Mouse (Mus musculus): ENCODE results near the gene Tanc1. TPM values are rescaled to one million over a fixed set of nuclear protein-coding genes. Genes with fewer than 3 reads are reported as not detected.

Gene Tanc1
- total and polyA plus RNA-seq, 3 experiments = 8.1 to 26.2 (median 25.6) TPM

DNA sequence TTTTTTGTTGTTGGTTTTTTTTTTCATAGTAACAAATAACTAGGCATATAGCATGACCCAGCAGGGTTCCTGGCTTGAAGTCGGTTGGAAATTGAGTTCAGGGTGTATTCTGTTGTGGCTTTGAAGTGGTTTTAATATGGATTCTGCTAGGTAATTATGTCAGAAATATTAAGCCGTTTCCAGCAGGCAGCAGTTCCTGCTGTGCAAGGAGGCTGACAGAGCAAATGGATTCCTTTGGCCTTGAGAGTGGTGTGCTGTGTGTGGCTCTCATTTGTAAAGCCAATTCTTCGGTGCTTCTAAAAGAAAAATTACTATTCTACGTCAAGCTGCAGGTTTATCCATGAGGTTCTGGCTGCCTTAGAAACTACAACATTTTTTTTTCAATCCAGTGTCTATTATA is 228.3 kb downstream of the Tanc1 start:
- Histone ChIP-seq H3K4me1 (ENCODE audit: control insufficient read depth, insufficient read depth, low read length) (peaks cover 11% of the 10 kb centered on the region), H3K9ac (ENCODE audit: low read depth, low read length) (no peak overlapping the region), H3K79me2 (replicated peaks; ENCODE audit: control insufficient read depth, insufficient read depth, low read length) (no peaks in the 10 kb centered on the region), H3K27ac (peak overlapping the region; percentile 88), H3K27me3 (ENCODE audit: control insufficient read depth, insufficient read depth, low read length) (no peaks in the 10 kb centered on the region), H3K36me3 (ENCODE audit: control insufficient read depth, insufficient read depth, low read length) (peaks cover 6% of the 10 kb centered on the region), H3K4me3 (no peak overlapping the region)
- intact Hi-C loops (cut with DNase I) = loop anchor here (5.0 kb wide), 1 partner anchor 42 kb away; the partner anchor contains the start of gene Wdsub1
- 84% methylated on average over 4 of the region's 4 CpGs for WGBS
- no peak for TF ChIP-seq EP300 (IDR thresholded peaks at IDR 0.05; ENCODE audit: insufficient read depth, low read depth, low read length)
- no peak for TF ChIP-seq POLR2A (IDR thresholded peaks at IDR 0.05; ENCODE audit: insufficient read depth, low read depth, low read length)
- no peak for TF ChIP-seq CTCF (IDR thresholded peaks at IDR 0.05)
- DNase-seq = no peak

DNA sequence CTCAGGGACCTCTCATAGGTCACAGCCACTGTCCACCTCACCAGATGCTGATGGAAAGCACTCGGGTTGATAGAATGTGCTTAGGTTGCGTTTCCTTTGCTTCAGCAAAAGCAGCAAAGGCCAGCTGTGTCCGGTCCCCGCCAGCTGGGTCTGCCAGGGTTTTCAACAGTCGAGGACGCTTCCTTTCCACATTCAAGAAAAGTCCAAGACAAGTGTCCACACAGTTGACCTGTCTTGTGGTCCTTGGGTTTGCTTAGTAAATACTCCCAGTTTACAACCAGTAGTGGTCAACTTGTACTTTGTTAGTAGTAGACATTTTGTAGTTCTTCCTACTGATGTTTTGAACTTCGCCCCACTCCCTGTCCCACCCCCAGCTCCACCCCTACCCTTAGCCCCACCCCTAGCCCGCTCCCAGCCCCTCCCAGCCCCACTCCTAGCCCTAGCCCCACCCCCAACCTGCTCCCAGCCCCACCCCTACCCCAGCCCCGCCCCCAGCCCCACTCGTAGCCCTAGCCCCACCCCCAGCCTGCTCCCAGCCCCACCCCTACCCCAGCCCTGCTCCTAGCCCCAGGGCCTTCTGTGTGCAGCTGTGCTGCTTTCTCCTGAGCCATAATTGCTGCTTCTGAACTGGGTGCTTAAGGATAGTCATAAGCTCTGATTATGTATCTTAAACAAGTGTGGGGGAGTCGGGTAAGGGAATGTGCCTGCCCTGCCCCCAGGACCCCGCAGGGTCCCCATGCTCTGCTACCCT is 229.5 kb downstream of the Tanc1 start:
- H3K36me3 ChIP-seq (ENCODE audit: control insufficient read depth, insufficient read depth, low read length) = peaks cover 6% of the 10 kb centered on the region

GRCm38 (mm10) chr2:59841944-59842343 is 230.1 kb downstream of the Tanc1 start:
- no peak overlapping the region for H3K4me3 ChIP-seq
- H3K27me3 ChIP-seq (ENCODE audit: control insufficient read depth, insufficient read depth, low read length) = no peaks in the 10 kb centered on the region
- H3K9ac ChIP-seq (ENCODE audit: low read depth, low read length) = no peak overlapping the region
- whole genome bisulfite sequencing = 93% methylated on average over 11 of the region's 11 CpGs
- H3K27ac ChIP-seq = peak overlapping the region; percentile 49; the same call in 1 of the 2 replicates
- H3K4me1 ChIP-seq (ENCODE audit: control insufficient read depth, insufficient read depth, low read length) = peaks cover 11% of the 10 kb centered on the region
- TF ChIP-seq CTCF (IDR thresholded peaks at IDR 0.05) = no peak
- no peak for TF ChIP-seq EP300 (IDR thresholded peaks at IDR 0.05; ENCODE audit: insufficient read depth, low read depth, low read length)
- TF ChIP-seq POLR2A (IDR thresholded peaks at IDR 0.05; ENCODE audit: insufficient read depth, low read depth, low read length) = no peak
- no peaks in the 10 kb centered on the region for H3K79me2 ChIP-seq (replicated peaks; ENCODE audit: control insufficient read depth, insufficient read depth, low read length)
- DNase-seq = no peak
- peaks cover 6% of the 10 kb centered on the region for H3K36me3 ChIP-seq (ENCODE audit: control insufficient read depth, insufficient read depth, low read length)
- intact Hi-C loops (cut with DNase I) = loop anchor here (5.0 kb wide), 1 partner anchor 40 kb away; the partner anchor contains the start of gene Wdsub1

More for the DNA sequence above, 229.5 kb downstream of the Tanc1 start:
- intact Hi-C loops (cut with DNase I) = loop anchor here (5.0 kb wide), 1 partner anchor 41 kb away; the partner anchor contains the start of gene Wdsub1
- Histone ChIP-seq H3K4me3 (no peak overlapping the region), H3K4me1 (ENCODE audit: control insufficient read depth, insufficient read depth, low read length) (peaks cover 11% of the 10 kb centered on the region), H3K27ac (peak overlapping the region; percentile 88), H3K27me3 (ENCODE audit: control insufficient read depth, insufficient read depth, low read length) (no peaks in the 10 kb centered on the region), H3K79me2 (replicated peaks; ENCODE audit: control insufficient read depth, insufficient read depth, low read length) (no peaks in the 10 kb centered on the region), H3K9ac (ENCODE audit: low read depth, low read length) (no peak overlapping the region)
- peak in 1 of 2 experiments; percentile 53 for DNase-seq
- 59% methylated on average over 12 of the region's 12 CpGs for WGBS
- peak; percentile 29; the same call in 1 of the 2 replicates for TF ChIP-seq EP300 (IDR thresholded peaks at IDR 0.05; ENCODE audit: insufficient read depth, low read depth, low read length)
- no peak for TF ChIP-seq POLR2A (IDR thresholded peaks at IDR 0.05; ENCODE audit: insufficient read depth, low read depth, low read length)
- no peak for TF ChIP-seq CTCF (IDR thresholded peaks at IDR 0.05)

DNA sequence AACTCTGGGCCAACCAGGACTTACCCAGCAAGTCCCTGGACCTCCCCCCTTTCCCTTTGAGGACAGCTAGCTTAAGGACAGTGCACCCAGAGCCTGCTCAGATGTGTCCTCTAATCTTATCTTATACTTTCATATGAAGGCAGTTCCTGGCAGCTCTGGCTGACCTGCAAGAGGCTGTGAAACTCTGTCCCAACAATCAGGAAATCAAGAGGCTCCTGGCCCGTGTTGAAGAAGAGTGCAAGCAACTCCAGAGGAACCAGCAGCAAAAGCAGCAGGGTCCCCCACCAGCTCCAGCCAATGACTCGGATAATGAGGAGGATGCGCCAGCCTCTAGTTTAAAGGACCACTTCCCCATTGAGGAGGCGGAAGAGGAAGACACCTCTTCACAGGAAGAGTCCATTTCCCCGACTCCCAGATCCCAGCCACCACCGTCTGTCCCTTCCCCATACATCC is 230.7 kb downstream of the Tanc1 start:
- H3K27ac ChIP-seq = peak overlapping the region; percentile 13; the same call in 1 of the 2 replicates
- no peaks in the 10 kb centered on the region for H3K79me2 ChIP-seq (replicated peaks; ENCODE audit: control insufficient read depth, insufficient read depth, low read length)
- H3K9ac ChIP-seq (ENCODE audit: low read depth, low read length) = no peak overlapping the region
- H3K4me3 ChIP-seq = no peak overlapping the region
- intact Hi-C loops (cut with DNase I) = loop anchor here (5.0 kb wide), 1 partner anchor 40 kb away; the partner anchor contains the start of gene Wdsub1
- 72% methylated on average over 6 of the region's 6 CpGs for WGBS
- peaks cover 11% of the 10 kb centered on the region for H3K4me1 ChIP-seq (ENCODE audit: control insufficient read depth, insufficient read depth, low read length)
- H3K27me3 ChIP-seq (ENCODE audit: control insufficient read depth, insufficient read depth, low read length) = no peaks in the 10 kb centered on the region
- DNase-seq = no peak
- peaks cover 6% of the 10 kb centered on the region for H3K36me3 ChIP-seq (ENCODE audit: control insufficient read depth, insufficient read depth, low read length)
- TF ChIP-seq EP300 (IDR thresholded peaks at IDR 0.05; ENCODE audit: insufficient read depth, low read depth, low read length) = no peak
- TF ChIP-seq CTCF (IDR thresholded peaks at IDR 0.05) = no peak
- no peak for TF ChIP-seq POLR2A (IDR thresholded peaks at IDR 0.05; ENCODE audit: insufficient read depth, low read depth, low read length)

DNA sequence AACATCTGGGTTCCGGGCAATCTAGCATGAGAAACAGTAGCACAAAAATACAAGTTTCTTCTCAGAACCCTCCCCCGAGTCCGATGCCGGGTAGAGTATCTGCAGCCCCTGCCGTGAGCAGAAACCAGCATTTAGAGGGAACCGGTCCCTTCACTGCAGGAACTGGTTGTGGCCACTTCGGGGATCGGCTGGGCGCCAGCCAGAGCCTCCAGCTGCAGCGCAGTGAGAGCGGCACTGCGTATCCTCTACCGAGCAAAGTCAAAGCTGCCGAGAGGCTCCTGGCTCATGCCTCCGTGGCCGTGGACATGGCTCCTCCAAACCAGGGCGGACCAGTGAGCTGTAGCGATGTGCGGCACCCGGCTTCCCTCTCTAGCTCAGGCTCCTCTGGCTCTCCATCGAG is 231.3 kb downstream of the Tanc1 start:
- H3K79me2 ChIP-seq (replicated peaks; ENCODE audit: control insufficient read depth, insufficient read depth, low read length) = no peaks in the 10 kb centered on the region
- intact Hi-C loops (cut with DNase I) = loop anchor here (5.0 kb wide), 1 partner anchor 39 kb away; the partner anchor contains the start of gene Wdsub1
- no peak overlapping the region for H3K4me3 ChIP-seq
- H3K27me3 ChIP-seq (ENCODE audit: control insufficient read depth, insufficient read depth, low read length) = no peaks in the 10 kb centered on the region
- WGBS = 88% methylated on average over 21 of the region's 21 CpGs
- peaks cover 6% of the 10 kb centered on the region for H3K36me3 ChIP-seq (ENCODE audit: control insufficient read depth, insufficient read depth, low read length)
- H3K9ac ChIP-seq (ENCODE audit: low read depth, low read length) = no peak overlapping the region
- DNase-seq = no peak
- peaks cover 11% of the 10 kb centered on the region for H3K4me1 ChIP-seq (ENCODE audit: control insufficient read depth, insufficient read depth, low read length)
- no peak overlapping the region for H3K27ac ChIP-seq
- TF ChIP-seq CTCF (IDR thresholded peaks at IDR 0.05) = no peak
- no peak for TF ChIP-seq EP300 (IDR thresholded peaks at IDR 0.05; ENCODE audit: insufficient read depth, low read depth, low read length)
- TF ChIP-seq POLR2A (IDR thresholded peaks at IDR 0.05; ENCODE audit: insufficient read depth, low read depth, low read length) = no peak

DNA sequence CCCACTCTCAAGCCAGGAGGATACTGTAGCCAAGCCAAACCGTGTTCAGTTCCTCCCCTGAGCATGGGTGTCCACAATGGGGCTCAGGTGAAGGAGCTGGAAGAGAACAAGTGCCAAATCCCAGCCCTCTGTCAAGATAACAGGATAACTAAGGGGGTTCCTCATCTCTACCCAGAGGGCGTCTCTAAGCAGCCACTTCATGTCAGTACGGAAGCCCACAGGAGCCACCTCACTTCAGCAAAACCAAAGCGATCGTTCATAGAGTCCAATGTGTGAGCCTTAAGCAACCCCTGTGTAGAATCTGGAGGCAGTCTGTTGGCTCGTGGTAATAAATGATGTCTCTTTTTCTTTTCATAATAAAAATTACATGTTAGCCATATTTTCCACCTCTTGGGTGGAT is 232.0 kb downstream of the Tanc1 start:
- TF ChIP-seq CTCF (IDR thresholded peaks at IDR 0.05) (no peak), EP300 (IDR thresholded peaks at IDR 0.05; ENCODE audit: insufficient read depth, low read depth, low read length) (no peak), POLR2A (IDR thresholded peaks at IDR 0.05; ENCODE audit: insufficient read depth, low read depth, low read length) (no peak)
- no peaks in the 10 kb centered on the region for H3K27me3 ChIP-seq (ENCODE audit: control insufficient read depth, insufficient read depth, low read length)
- H3K27ac ChIP-seq = no peak overlapping the region
- H3K79me2 ChIP-seq (replicated peaks; ENCODE audit: control insufficient read depth, insufficient read depth, low read length) = no peaks in the 10 kb centered on the region
- WGBS = 89% methylated on average over 6 of the region's 6 CpGs
- no peak overlapping the region for H3K9ac ChIP-seq (ENCODE audit: low read depth, low read length)
- no peak for DNase-seq
- no peak overlapping the region for H3K4me3 ChIP-seq
- peaks cover 6% of the 10 kb centered on the region for H3K36me3 ChIP-seq (ENCODE audit: control insufficient read depth, insufficient read depth, low read length)
- intact Hi-C loops (cut with DNase I) = loop anchor here (5.0 kb wide), 1 partner anchor 38 kb away; the partner anchor contains the start of gene Wdsub1
- peaks cover 8% of the 10 kb centered on the region for H3K4me1 ChIP-seq (ENCODE audit: control insufficient read depth, insufficient read depth, low read length)
